Mouse (Mus musculus) intestine, embryonic 14.5 days (tissue): Measurements from ENCODE around the gene Mrpl37. TPM values are rescaled to one million over a fixed set of nuclear protein-coding genes. Genes with fewer than 3 reads are reported as not detected.

ENCODE experiments used
- ATAC-seq: fragments of 200-750 bp; cut with Nextera tagmentation; replicated peaks from 2 replicates; pipeline ENCODE4 v1.8.0; 2017; ENCODE audit warnings: low read depth, moderate number of reproducible peaks, moderate TSS enrichment, moderate library complexity; ENCODE audit not compliant: low FRiP score, low TSS enrichment
- DNase-seq: peaks from one replicate; pipeline ENCODE4 v3.0.0-alpha.2; 2018; ENCODE audit warnings: low spot score
- H3K27ac ChIP-seq: fragments of 300-500 bp; sonication (generic); 2 replicates; pipeline ENCODE4 v1.5.1; 2014; ENCODE audit warnings: low read depth, mild to moderate bottlenecking, control low read depth
- H3K27me3 ChIP-seq: fragments of 300-500 bp; sonication (generic); replicated peaks from 2 replicates; pipeline ENCODE4 v1.6.1; 2014; ENCODE audit warnings: low read length, control low read depth; ENCODE audit not compliant: control insufficient read depth, insufficient read depth
- H3K36me3 ChIP-seq: fragments of 300-500 bp; sonication (generic); 2 replicates; pipeline ENCODE4 v1.6.1; 2014; ENCODE audit warnings: low read length, control low read depth; ENCODE audit not compliant: control insufficient read depth, insufficient read depth
- H3K4me1 ChIP-seq: fragments of 300-500 bp; sonication (generic); replicated peaks from 2 replicates; pipeline ENCODE4 v1.6.1; 2014; ENCODE audit warnings: low read length, control low read depth, mixed read lengths; ENCODE audit not compliant: control insufficient read depth, insufficient read depth
- H3K4me2 ChIP-seq: fragments of 300-500 bp; sonication (generic); 2 replicates; pipeline ENCODE4 v1.6.1; 2014; ENCODE audit warnings: low read length
- H3K4me3 ChIP-seq: fragments of 300-500 bp; sonication (generic); 2 replicates; pipeline ENCODE4 v1.5.1; 2014; ENCODE audit warnings: low read depth, low read length, control low read depth, mixed read lengths
- H3K9ac ChIP-seq: fragments of 300-500 bp; sonication (generic); 2 replicates; pipeline ENCODE4 v1.6.1; 2014; ENCODE audit warnings: mild to moderate bottlenecking, low read length
- H3K9me3 ChIP-seq: fragments of 300-500 bp; sonication (generic); 2 replicates; pipeline ENCODE4 v1.6.1; 2016; ENCODE audit warnings: low read length, control low read depth; ENCODE audit not compliant: control insufficient read depth
- WGBS: fragments of 180-500 bp; shearing (Covaris S2); extraction: QIAGEN DNeasy Blood & Tissue Kit; methylation state at CpG from one replicate; pipeline ENCODE4 v1.1.7; 2014; 5-methylcytosine and 5-hydroxymethylcytosine counted together
- polyA plus RNA-seq: library from polyadenylated mRNA; unstranded; fragments of >200 nt; fragmentation: Nextera tagmentation; extraction: Ambion mirVana; gene quantifications from 2 replicates; pipeline ENCODE4 v1.2.1, GENCODE M21; 2014

The Mrpl37 gene
- polyA plus RNA-seq, 1 experiment from 2014 or later: 118 TPM

GRCm38 (mm10) chr4:107011325-107012004 is 55.2 kb downstream of the Mrpl37 start:
- Histone ChIP-seq H3K9me3 (no peaks in the 10 kb centered on the region), H3K4me2 (no peak overlapping the region), H3K36me3 (peaks cover 24% of the 10 kb centered on the region), H3K27me3 (no peaks in the 10 kb centered on the region), H3K4me3 (no peak overlapping the region), H3K9ac (no peak overlapping the region), H3K27ac (no peak overlapping the region), H3K4me1 (peaks cover 9% of the 10 kb centered on the region)
- 91% methylated on average over 8 of the region's 8 CpGs for WGBS
- ATAC-seq (no peak), DNase-seq (no peak)

- peaks cover 24% of the 10 kb centered on the region for H3K36me3 ChIP-seq
- WGBS: 92% methylated on average over 7 of the region's 7 CpGs
- H3K27ac ChIP-seq: no peak overlapping the region
- no peak overlapping the region for H3K4me3 ChIP-seq
- DNase-seq (no peak), ATAC-seq (no peak)
- no peaks in the 10 kb centered on the region for H3K9me3 ChIP-seq
- no peak overlapping the region for H3K4me2 ChIP-seq
- no peaks in the 10 kb centered on the region for H3K27me3 ChIP-seq
- H3K9ac ChIP-seq: no peak overlapping the region
- peaks cover 9% of the 10 kb centered on the region for H3K4me1 ChIP-seq
Observed at GRCm38 (mm10) chr4:107009548-107009947, 57.1 kb downstream of the Mrpl37 start.

GRCm38 (mm10) chr4:107008161-107008560 is 58.5 kb downstream of the Mrpl37 start:
- no peak overlapping the region for H3K4me3 ChIP-seq
- H3K27me3 ChIP-seq: no peaks in the 10 kb centered on the region
- no peak overlapping the region for H3K4me2 ChIP-seq
- 90% methylated on average over 2 of the region's 2 CpGs for WGBS
- ATAC-seq: no peak
- H3K9me3 ChIP-seq: no peaks in the 10 kb centered on the region
- H3K27ac ChIP-seq: no peak overlapping the region
- H3K36me3 ChIP-seq: peaks cover 21% of the 10 kb centered on the region
- DNase-seq: no peak
- H3K4me1 ChIP-seq: peaks cover 11% of the 10 kb centered on the region
- H3K9ac ChIP-seq: no peak overlapping the region

DNA sequence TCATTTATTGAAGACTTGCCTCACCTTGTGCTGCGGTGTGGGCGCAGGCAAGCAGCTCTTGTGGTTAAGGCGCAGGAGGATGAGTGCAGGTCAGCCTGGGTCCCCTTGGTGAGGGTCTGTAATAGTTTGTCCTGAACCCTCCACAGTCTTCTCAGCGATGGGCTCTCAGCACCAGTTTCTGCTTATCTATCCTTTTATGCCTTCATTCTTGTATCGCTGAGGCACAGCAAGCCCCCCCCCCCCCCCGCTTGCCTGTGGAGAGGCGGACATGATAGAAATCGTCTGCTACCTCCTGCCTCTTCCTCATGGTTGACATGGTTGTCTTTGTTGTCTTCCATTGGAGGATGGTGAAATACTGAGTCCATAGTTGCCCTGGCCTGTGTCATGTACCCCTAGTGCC is 59.3 kb downstream of the Mrpl37 start:
- DNase-seq (no peak), ATAC-seq (no peak)
- no peak overlapping the region for H3K9ac ChIP-seq
- H3K4me3 ChIP-seq: no peak overlapping the region
- no peaks in the 10 kb centered on the region for H3K9me3 ChIP-seq
- peaks cover 18% of the 10 kb centered on the region for H3K4me1 ChIP-seq
- H3K4me2 ChIP-seq: no peak overlapping the region
- no peaks in the 10 kb centered on the region for H3K27me3 ChIP-seq
- H3K27ac ChIP-seq: no peak overlapping the region
- peaks cover 21% of the 10 kb centered on the region for H3K36me3 ChIP-seq
- WGBS: 87% methylated on average over 7 of the region's 8 CpGs

DNA sequence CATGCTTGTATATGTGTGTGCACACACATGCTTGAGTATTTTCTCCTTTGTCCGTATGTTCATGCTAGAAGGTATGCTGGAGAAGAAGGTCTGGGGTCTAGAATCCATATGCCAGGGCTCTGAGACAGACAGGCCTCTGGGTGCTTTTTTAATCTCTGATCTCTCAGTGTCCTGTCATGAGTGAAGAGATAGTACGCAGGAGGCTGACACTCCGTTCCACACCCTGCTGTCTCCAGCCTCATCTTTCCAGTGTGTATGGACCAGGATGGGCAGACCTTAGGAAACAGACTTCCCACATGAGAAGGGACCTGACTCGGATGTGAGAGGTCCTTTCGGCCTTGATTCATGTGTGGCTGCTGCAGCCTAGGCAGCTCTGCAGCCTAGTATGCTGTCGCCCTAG is 59.9 kb downstream of the Mrpl37 start:
- no peak for DNase-seq
- Histone ChIP-seq H3K27me3 (no peaks in the 10 kb centered on the region), H3K9ac (no peak overlapping the region), H3K36me3 (peaks cover 19% of the 10 kb centered on the region), H3K4me3 (no peak overlapping the region), H3K4me2 (no peak overlapping the region), H3K9me3 (no peaks in the 10 kb centered on the region), H3K4me1 (peaks cover 23% of the 10 kb centered on the region), H3K27ac (no peak overlapping the region)
- no peak for ATAC-seq
- WGBS: 87% methylated on average over 6 of the region's 6 CpGs

DNA sequence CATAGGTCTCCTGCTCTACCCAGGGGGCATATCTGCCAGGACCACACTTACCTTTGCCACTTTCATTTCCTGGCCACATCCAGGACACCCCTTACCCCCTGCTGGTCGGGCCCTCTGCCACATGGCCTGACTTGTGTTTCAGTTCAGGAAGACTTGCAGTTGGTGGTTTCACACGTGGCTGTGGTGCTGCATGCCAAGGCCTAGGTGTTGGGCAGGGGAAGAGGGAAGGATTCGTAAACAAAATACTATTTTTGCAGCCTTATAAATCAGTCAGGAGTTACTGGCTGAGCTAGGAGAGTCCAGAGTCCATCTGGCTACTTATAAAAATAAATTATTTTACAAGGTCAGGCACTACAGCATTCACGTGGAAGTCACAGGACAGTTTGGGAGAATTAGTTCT is 60.4 kb downstream of the Mrpl37 start:
- Histone ChIP-seq H3K36me3 (peaks cover 16% of the 10 kb centered on the region), H3K4me3 (no peak overlapping the region), H3K27me3 (no peaks in the 10 kb centered on the region), H3K9ac (no peak overlapping the region), H3K4me2 (no peak overlapping the region), H3K4me1 (peaks cover 29% of the 10 kb centered on the region), H3K27ac (no peak overlapping the region), H3K9me3 (no peaks in the 10 kb centered on the region)
- ATAC-seq: no peak
- DNase-seq: no peak
- WGBS: 44% methylated on average over 4 of the region's 4 CpGs

Other genes starting within 250 kb of the Mrpl37 start
- gene Ssbp3, start 156.2 kb downstream of the Mrpl37 start, polyA plus RNA-seq: 73.2 and 76.2 TPM in 2 replicates
- gene Cyb5rl, start 120 bp upstream of the Mrpl37 start, polyA plus RNA-seq: 4.9 and 8.7 TPM in 2 replicates
- not detected in 2 replicates for gene Cdcp2, start 30.0 kb upstream of the Mrpl37 start, polyA plus RNA-seq
- 346 and 367 TPM in 2 replicates for gene Tmem59, start 111.5 kb upstream of the Mrpl37 start, polyA plus RNA-seq
- gene Tceanc2, start 112.2 kb upstream of the Mrpl37 start, polyA plus RNA-seq: 18.0 and 18.9 TPM in 2 replicates
- not detected in 2 replicates for gene Ldlrad1, start 142.3 kb upstream of the Mrpl37 start, polyA plus RNA-seq
- gene Lrrc42, start 186.7 kb upstream of the Mrpl37 start, polyA plus RNA-seq: 62.7 and 65.8 TPM in 2 replicates
- gene Hspb11, start 186.7 kb upstream of the Mrpl37 start, polyA plus RNA-seq: 31.1 and 39.1 TPM in 2 replicates
- 0.14 and 0.20 TPM in 2 replicates for gene Dio1, start 240.3 kb upstream of the Mrpl37 start, polyA plus RNA-seq
- gene Yipf1, start 247.5 kb upstream of the Mrpl37 start, polyA plus RNA-seq: 54.3 and 60.2 TPM in 2 replicates